ENCODE assay signal across 32 mouse cellular contexts in genomic region chr2:38263653-38264052, GRCm38 (mm10). TPM values are rescaled to one million over a fixed set of nuclear protein-coding genes. Genes with fewer than 3 reads are reported as not detected.
DNase-seq lines count a peak whose midpoint lies in the region; ATAC-seq and TF ChIP-seq lines count a peak whose summit lies in the region.
"Had no signal": no experiment of that assay in that cellular context is flagged by ENCODE, and none has a peak within 500 bp of the region (broad histone marks: within the 10 kb centered on the region; RNA-seq: fewer than 3 reads in every experiment).

No protein-coding gene starts in this region.

- no peak overlapping the region for H3K4me2 ChIP-seq in hindbrain, embryonic 13.5 days
- H3K4me2 ChIP-seq: embryonic facial prominence, embryonic 13.5 days; heart, embryonic 13.5 days; lung, embryonic 14.5 days; neural tube, embryonic 15.5 days had no signal

- TF ChIP-seq POLR2A in embryonic fibroblast, embryonic 13.5 days (IDR thresholded peaks at IDR 0.05; ENCODE audit: low read depth, low read length), result no peak

- H3K4me3 ChIP-seq in left cerebral cortex, adult 2 months, result no peak overlapping the region
- no peak overlapping the region for H3K4me3 ChIP-seq in embryonic fibroblast, embryonic 13.5 days (ENCODE audit: insufficient read depth, low read length)
- H3K4me3 ChIP-seq in hindbrain, embryonic 13.5 days, result no peak overlapping the region
- H3K4me3 ChIP-seq: embryonic facial prominence, embryonic 13.5 days; erythroblast, embryonic 14.5 days; heart, embryonic 13.5 days; hindbrain, embryonic 10.5 days; neural tube, embryonic 15.5 days had no signal

- no peaks in the 10 kb centered on the region for H3K36me3 ChIP-seq in hindbrain, embryonic 13.5 days
- H3K36me3 ChIP-seq: embryonic facial prominence, embryonic 13.5 days; heart, embryonic 13.5 days; hindbrain, embryonic 10.5 days; neural tube, embryonic 15.5 days had no signal

- no peak for DNase-seq in left cerebral cortex, adult 2 months (ENCODE audit: extremely low spot score in 1 of 2, low spot score in 2 of 2)
- DNase-seq in left cerebral cortex, adult 9 months (ENCODE audit: low spot score in 2 of 2), result no peak
- peak; percentile 30 for DNase-seq in Muller cell, postnatal 12 days (ENCODE audit: inconsistent ontology term)
- DNase-seq in adrenal gland, postnatal 14 days, result no peak
- DNase-seq: adrenal gland, postnatal 10 days; cerebellum, adult 11-12 months; cerebellum, adult 9-11 months; embryo, embryonic 11 days; gastrocnemius, postnatal 25 days; heart, adult 18-20 months; heart, postnatal 10 days; kidney, adult 2 months; kidney, postnatal 4 days; layer of hippocampus, postnatal 36 days; liver; lung, embryonic 14.5 days; lung, postnatal 14 days; midbrain, embryonic 14.5 days; right cerebral cortex, adult 18-20 months; thymus, postnatal 4 days had no signal

- H3K4me1 ChIP-seq in embryonic fibroblast, embryonic 13.5 days (ENCODE audit: control insufficient read depth, insufficient read depth, low read length), result peaks cover 2% of the 10 kb centered on the region; the same call in 1 of the 2 replicates
- H3K4me1 ChIP-seq in hindbrain, embryonic 13.5 days (replicated peaks), result no peaks in the 10 kb centered on the region
- H3K4me1 ChIP-seq: embryonic facial prominence, embryonic 13.5 days; hindbrain, embryonic 10.5 days; neural tube, embryonic 15.5 days had no signal

- no peak overlapping the region for H3K9ac ChIP-seq in hindbrain, embryonic 13.5 days
- H3K9ac ChIP-seq: embryonic facial prominence, embryonic 13.5 days; heart, embryonic 13.5 days; liver, embryonic 14.5 days; lung, embryonic 14.5 days; neural tube, embryonic 15.5 days had no signal

- intact Hi-C loops in left cerebral cortex, adult 2 months (cut with DNase I), result no loop called here

- no peaks in the 10 kb centered on the region for H3K9me3 ChIP-seq in hindbrain, embryonic 13.5 days
- H3K9me3 ChIP-seq: embryonic facial prominence, embryonic 13.5 days; heart, embryonic 13.5 days; hindbrain, embryonic 10.5 days; neural tube, embryonic 15.5 days had no signal

- no peak for ATAC-seq in hindbrain, embryonic 13.5 days (ENCODE audit: low FRiP score)
- ATAC-seq: forebrain, embryonic 16.5 days; hindbrain, embryonic 16.5 days had no signal

- TF ChIP-seq CTCF in left cerebral cortex, adult 2 months (IDR thresholded peaks at IDR 0.05), result no peak
- TF ChIP-seq CTCF in embryonic fibroblast, embryonic 13.5 days (IDR thresholded peaks at IDR 0.05; ENCODE audit: borderline replicate concordance, insufficient read depth, low read length), result no peak

- no peaks in the 10 kb centered on the region for H3K27me3 ChIP-seq in hindbrain, embryonic 13.5 days
- H3K27me3 ChIP-seq: embryonic facial prominence, embryonic 13.5 days; heart, embryonic 13.5 days; neural tube, embryonic 15.5 days had no signal

- 0 out of 2 replicates have a peak overlapping the region, but pooled peaks have one; percentile 11 for H3K27ac ChIP-seq in left cerebral cortex, adult 2 months
- peak overlapping the region; percentile 61 for H3K27ac ChIP-seq in embryonic fibroblast, embryonic 13.5 days (ENCODE audit: insufficient read depth, low read length)
- no peak overlapping the region for H3K27ac ChIP-seq in hindbrain, embryonic 13.5 days
- H3K27ac ChIP-seq: embryonic facial prominence, embryonic 13.5 days; heart, embryonic 13.5 days; hindbrain, embryonic 10.5 days; kidney, postnatal 0 days; liver, embryonic 14.5 days; neural tube, embryonic 15.5 days; stomach, postnatal 0 days had no signal

- WGBS in hindbrain, embryonic 13.5 days, result 77% methylated on average over 2 of the region's 2 CpGs

RNA-seq across cellular contexts. Expression of gene Dennd1a, which starts 23.5 kb away (rescaled TPM):
- total RNA-seq in left cerebral cortex, adult 2 months (2021), result 10 to 100 TPM; 84.5 to 87.4 TPM
- 17.3 and 25.7 TPM in 2 replicates for polyA plus RNA-seq in embryonic fibroblast, embryonic 13.5 days (2011; ENCODE audit: insufficient read length, low read depth, missing spikeins)
- polyA plus RNA-seq in hindbrain, embryonic 13.5 days (2015; fragmentation: Nextera tagmentation; extraction: Ambion mirVana), result 14.4 and 15.5 TPM in 2 replicates
- 22.5 and 25.3 TPM in 2 replicates for total RNA-seq in adrenal gland, postnatal 14 days (2021)
